9 mouse cellular contexts compared by ENCODE assay signal in the genomic region with DNA sequence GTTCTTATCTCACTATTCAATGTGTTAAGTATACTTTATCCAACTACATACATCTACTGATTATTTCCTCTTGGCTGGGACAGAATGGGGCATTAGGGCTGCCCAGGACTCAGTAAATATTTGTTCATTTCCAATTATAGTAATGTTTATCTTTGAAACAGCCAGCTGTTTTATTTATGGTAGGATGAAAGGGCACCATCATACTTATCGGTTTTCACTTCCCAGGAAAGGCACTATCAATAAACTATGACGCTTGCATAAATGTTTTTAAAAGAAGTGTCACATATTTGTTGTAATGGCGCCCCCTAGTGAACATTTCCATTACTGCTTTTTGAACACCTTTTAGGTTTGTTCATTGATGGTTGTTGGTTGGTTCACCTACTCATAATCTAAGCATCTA. TPM values are rescaled to one million over a fixed set of nuclear protein-coding genes. Genes with fewer than 3 reads are reported as not detected.
DNase-seq lines count a peak whose midpoint lies in the region; ATAC-seq lines count a peak whose summit lies in the region.
"Had no signal": no experiment of that assay in that cellular context is flagged by ENCODE, and none has a peak within 500 bp of the region (broad histone marks: within the 10 kb centered on the region; RNA-seq: fewer than 3 reads in every experiment).

No protein-coding gene starts in this region.

- intact Hi-C loops in gastrocnemius, postnatal 14 days (cut with DNase I; ENCODE audit: low total_unique reads): no loop called here

- no peak overlapping the region for H3K9ac ChIP-seq in kidney, embryonic 16.5 days (replicated peaks; ENCODE audit: low read length)
- H3K9ac ChIP-seq: liver, embryonic 13.5 days had no signal

- H3K36me3 ChIP-seq in kidney, embryonic 16.5 days (ENCODE audit: insufficient read depth, low read length): no peaks in the 10 kb centered on the region
- H3K36me3 ChIP-seq: liver, embryonic 13.5 days had no signal

- 2% methylated on average over 3 of the region's 3 CpGs for WGBS in kidney, embryonic 16.5 days

- H3K4me2 ChIP-seq in kidney, embryonic 16.5 days (replicated peaks; ENCODE audit: low read depth, low read length): no peak overlapping the region
- H3K4me2 ChIP-seq: liver, embryonic 13.5 days had no signal

- no peaks in the 10 kb centered on the region for H3K9me3 ChIP-seq in kidney, embryonic 16.5 days (ENCODE audit: low read length)
- H3K9me3 ChIP-seq: liver, embryonic 13.5 days had no signal

- H3K27ac ChIP-seq in kidney, embryonic 16.5 days (ENCODE audit: low read length): no peak overlapping the region
- H3K27ac ChIP-seq: liver, embryonic 13.5 days had no signal

- no peak overlapping the region for H3K4me3 ChIP-seq in kidney, embryonic 16.5 days (ENCODE audit: low read length)
- H3K4me3 ChIP-seq: liver, embryonic 13.5 days had no signal

- ATAC-seq in kidney, embryonic 16.5 days (ENCODE audit: low FRiP score, low TSS enrichment): no peak

- no peaks in the 10 kb centered on the region; the same call in 1 of the 2 replicates for H3K27me3 ChIP-seq in kidney, embryonic 16.5 days (ENCODE audit: insufficient read depth, low read length)
- H3K27me3 ChIP-seq: liver, embryonic 13.5 days had no signal

- peak; percentile 60 for DNase-seq in kidney, adult 9 months
- DNase-seq in 416B (ENCODE audit: low read depth): peak; percentile 54
- peak; percentile 41 for DNase-seq in ES-CJ7 (ENCODE audit: low read depth, low spot score)
- peak; percentile 60 for DNase-seq in forelimb bud, embryonic 11.5 days (ENCODE audit: low read depth, low spot score)
- peak; percentile 59 for DNase-seq in mesoderm, embryonic 11.5 days (ENCODE audit: low read depth, low spot score)
- no peak for DNase-seq in gastrocnemius, postnatal 14 days
- no peak for DNase-seq in spleen, postnatal 36 days (ENCODE audit: low spot score in 2 of 2)
- DNase-seq: liver, embryonic 13.5 days had no signal

- 0 out of 2 replicates have a peak, but pooled peaks cover 4% of the 10 kb centered on the region for H3K4me1 ChIP-seq in kidney, embryonic 16.5 days (ENCODE audit: insufficient read depth, low read length)
- H3K4me1 ChIP-seq: liver, embryonic 13.5 days had no signal

RNA-seq across cellular contexts. Expression of a gene that starts 35.8 kb away (rescaled TPM):
- 0.62 and 0.71 TPM in 2 replicates for polyA plus RNA-seq in kidney, embryonic 16.5 days (2015; fragmentation: Nextera tagmentation; extraction: Ambion mirVana)
- not detected for total RNA-seq in gastrocnemius, postnatal 14 days (2021)

Comparison
In these comparisons a context has a peak if more than half of its experiments do, and no peak if none do; other contexts are left out.
1. DNase-seq: peak in kidney, adult 9 months (single experiment), 416B (single experiment), ES-CJ7 (single experiment), forelimb bud, embryonic 11.5 days (single experiment) and mesoderm, embryonic 11.5 days (single experiment); none in gastrocnemius, postnatal 14 days (single experiment) and spleen, postnatal 36 days (0 of 2).